Mouse (Mus musculus): ENCODE results near the gene Gp1bb. TPM values are rescaled to one million over a fixed set of nuclear protein-coding genes. Genes with fewer than 3 reads are reported as not detected.

The Gp1bb gene
- under 1 TPM in 1 of 2 experiments, not detected in 1; 0.18 TPM for polyA plus RNA-seq (2017; shearing (Covaris generic))

GRCm38 (mm10) chr16:18622019-18622418 lies at the start of gene Gp1bb:
TSS of gene Gp1bb (minus strand) at chr16:18622403.

GRCm38 (mm10) chr16:18629390-18630231 lies 7.4 kb upstream of the Gp1bb start, which contains the start of gene Sept5:
TSS of gene Sept5 (minus strand) at chr16:18629954.

GRCm38 (mm10) chr16:18626376-18626878 lies 4.2 kb upstream of the Gp1bb start, which contains the start of gene Gm49601:
TSS of gene Gm49601 (minus strand) at chr16:18626427.

GRCm38 (mm10) chr16:18589804-18590790 lies 32.1 kb downstream of the Gp1bb start, which contains the start of gene Tbx1:
TSS of gene Tbx1 (minus strand) at chr16:18590671.

Other genes starting within 250 kb of the Gp1bb start
- gene Txnrd2, start 196.0 kb downstream of the Gp1bb start, polyA plus RNA-seq (2017; shearing (Covaris generic)): 10 to 100 TPM; 25.5 to 37.5 TPM
- gene Comt, start 195.6 kb downstream of the Gp1bb start, polyA plus RNA-seq (2017; shearing (Covaris generic)): 10 to 100 TPM; 40.5 to 82.4 TPM
- gene Gnb1l, start 123.7 kb downstream of the Gp1bb start, polyA plus RNA-seq (2017; shearing (Covaris generic)): 10 to 100 TPM; 15.9 to 16.0 TPM
- gene Rtl10, start 123.5 kb downstream of the Gp1bb start, polyA plus RNA-seq (2017; shearing (Covaris generic)): 1 to 10 TPM in 1 of 2 experiments, not detected in 1; 1.1 TPM
- gene Tbx1, start 31.7 kb downstream of the Gp1bb start, polyA plus RNA-seq (2017; shearing (Covaris generic)): under 1 TPM in 1 of 2 experiments, not detected in 1; 0.39 TPM
- gene Gm49601, start 4.0 kb upstream of the Gp1bb start, polyA plus RNA-seq (2017; shearing (Covaris generic)): not detected
- under 1 TPM in 1 of 2 experiments, not detected in 1; 0.91 TPM for gene Sept5, start 7.6 kb upstream of the Gp1bb start, polyA plus RNA-seq (2017; shearing (Covaris generic))
- gene Cldn5, start 154.4 kb upstream of the Gp1bb start, polyA plus RNA-seq (2017; shearing (Covaris generic)): under 1 TPM; 0.16 to 0.49 TPM
- gene Ufd1, start 189.4 kb upstream of the Gp1bb start, polyA plus RNA-seq (2017; shearing (Covaris generic)): 100 to 1,000 TPM; 120 to 159 TPM
- 10 to 100 TPM; 14.8 to 19.0 TPM for gene Cdc45, start 189.6 kb upstream of the Gp1bb start, polyA plus RNA-seq (2017; shearing (Covaris generic))
- 10 to 100 TPM; 65.2 to 95.3 TPM for gene 2510002D24Rik, start 214.2 kb upstream of the Gp1bb start, polyA plus RNA-seq (2017; shearing (Covaris generic))
- not detected for gene Gm28539, start 214.2 kb upstream of the Gp1bb start, polyA plus RNA-seq (2017; shearing (Covaris generic))

Measured in activated CD4-positive, CD25-positive, alpha-beta regulatory T cell (primary cell).